Mouse (Mus musculus): Measurements from ENCODE around the gene Spen. TPM values are rescaled to one million over a fixed set of nuclear protein-coding genes. Genes with fewer than 3 reads are reported as not detected.

Spen gene
- 9.5 and 15.2 TPM in 2 replicates for polyA plus RNA-seq (2012; ENCODE audit: insufficient read depth, insufficient read length, missing spikeins)

GRCm38 (mm10) chr4:141538408-141539212 lies at the start of gene Spen:
Gene Spen, minus strand, starts transcription at chr4:141538597.
- H3K4me1 ChIP-seq (ENCODE audit: control insufficient read depth, insufficient read depth, insufficient read length, low read length) = no peaks in the 10 kb centered on the region
- peak within 1 kb of the TSS; percentile 83 for H3K27ac ChIP-seq (replicated peaks; ENCODE audit: low read depth, low read length)
- H3K4me3 ChIP-seq (ENCODE audit: insufficient read depth, low read depth, low read length) = peak within 1 kb of the TSS; percentile 95

DNA sequence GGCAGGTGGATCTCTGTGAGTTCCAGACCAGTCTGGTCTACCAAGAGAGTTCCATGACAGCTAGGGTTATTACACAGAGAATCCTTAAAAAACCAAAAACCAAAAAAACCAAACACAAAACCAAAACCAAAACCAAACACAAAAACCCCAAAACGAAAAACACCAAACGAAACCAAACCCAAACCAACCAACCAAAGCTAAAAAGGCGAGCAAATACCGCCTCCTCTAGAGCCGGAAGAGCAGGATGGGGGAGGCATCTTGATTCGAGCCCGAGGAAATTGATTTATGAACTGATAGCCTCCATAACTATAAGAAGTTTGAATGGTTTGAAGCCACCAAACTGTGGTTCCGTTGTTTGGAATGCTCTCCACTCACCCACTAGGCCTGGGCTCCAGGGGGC lies 45.5 kb upstream of the Spen start:
- Histone ChIP-seq H3K4me3 (ENCODE audit: insufficient read depth, low read depth, low read length) (no peak overlapping the region), H3K27ac (replicated peaks; ENCODE audit: low read depth, low read length) (no peak overlapping the region), H3K4me1 (ENCODE audit: control insufficient read depth, insufficient read depth, insufficient read length, low read length) (peaks cover 8% of the 10 kb centered on the region; the same call in 1 of the 2 replicates)

DNA sequence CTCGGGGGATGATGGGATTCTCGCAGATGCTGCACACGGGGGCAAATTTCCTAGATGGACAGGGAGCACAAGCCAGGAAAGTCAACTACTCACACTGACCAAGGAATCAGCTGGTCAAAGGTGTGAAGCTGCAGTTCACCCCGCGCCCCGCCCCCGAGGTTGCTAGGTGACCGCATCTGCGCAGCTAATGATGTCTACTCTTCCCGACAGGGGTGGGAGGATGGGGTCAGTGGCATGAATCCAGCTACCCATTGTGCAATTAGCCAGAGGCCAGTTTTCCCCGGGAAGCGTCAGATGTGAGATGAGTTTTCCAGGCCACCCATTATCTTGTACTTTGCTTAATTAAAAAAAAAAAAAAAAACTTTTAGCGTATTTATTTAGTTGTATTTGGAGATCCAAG lies 42.7 kb upstream of the Spen start:
- Histone ChIP-seq H3K27ac (replicated peaks; ENCODE audit: low read depth, low read length) (peak overlapping the region; percentile 39; the same call in 1 of the 2 replicates), H3K4me3 (ENCODE audit: insufficient read depth, low read depth, low read length) (no peak overlapping the region), H3K4me1 (ENCODE audit: control insufficient read depth, insufficient read depth, insufficient read length, low read length) (peaks cover 11% of the 10 kb centered on the region; the same call in 1 of the 2 replicates)

DNA sequence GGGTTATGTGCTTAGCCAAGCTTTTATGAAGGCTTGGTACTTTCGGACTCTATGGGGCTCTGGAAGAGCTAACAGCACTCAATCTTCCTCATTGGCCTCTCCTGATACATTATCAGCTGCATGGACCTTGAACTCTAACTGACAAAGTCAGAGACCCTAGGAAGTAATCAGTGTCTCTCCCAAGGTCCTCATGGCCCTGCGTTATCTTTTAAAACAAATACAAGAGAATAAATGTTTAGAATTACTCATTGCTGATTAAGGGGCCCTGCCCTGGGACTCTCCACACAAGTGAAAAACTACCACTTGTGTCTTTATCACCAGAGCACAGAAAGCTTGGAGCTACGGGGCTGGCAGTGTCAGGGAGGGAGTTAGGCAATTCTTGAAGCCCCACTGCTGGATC lies 40.4 kb upstream of the Spen start:
- Histone ChIP-seq H3K4me3 (ENCODE audit: insufficient read depth, low read depth, low read length) (no peak overlapping the region), H3K27ac (replicated peaks; ENCODE audit: low read depth, low read length) (peak overlapping the region; percentile 58), H3K4me1 (ENCODE audit: control insufficient read depth, insufficient read depth, insufficient read length, low read length) (peaks cover 11% of the 10 kb centered on the region)

DNA sequence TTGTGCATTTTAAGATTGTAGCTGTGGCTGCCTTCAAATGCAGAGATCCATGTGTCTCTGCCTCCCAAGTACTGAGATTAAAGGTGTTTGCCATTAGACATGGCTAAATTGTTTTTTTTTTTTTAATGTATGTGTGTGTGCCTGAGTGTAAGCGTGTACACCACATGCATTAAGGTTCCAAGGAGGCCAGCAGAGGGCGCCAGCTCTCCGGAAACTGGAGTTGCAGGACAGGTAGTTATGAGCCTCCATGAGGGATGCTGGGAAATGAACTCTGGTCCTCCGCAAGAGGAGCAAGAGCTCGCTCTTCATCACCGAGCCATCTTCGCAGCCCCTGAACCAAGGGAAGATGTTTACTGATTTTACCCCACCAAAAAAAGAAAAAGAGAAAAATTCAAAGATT lies 38.5 kb upstream of the Spen start:
- H3K27ac ChIP-seq (replicated peaks; ENCODE audit: low read depth, low read length) = no peak overlapping the region
- peaks cover 19% of the 10 kb centered on the region for H3K4me1 ChIP-seq (ENCODE audit: control insufficient read depth, insufficient read depth, insufficient read length, low read length)
- no peak overlapping the region for H3K4me3 ChIP-seq (ENCODE audit: insufficient read depth, low read depth, low read length)

DNA sequence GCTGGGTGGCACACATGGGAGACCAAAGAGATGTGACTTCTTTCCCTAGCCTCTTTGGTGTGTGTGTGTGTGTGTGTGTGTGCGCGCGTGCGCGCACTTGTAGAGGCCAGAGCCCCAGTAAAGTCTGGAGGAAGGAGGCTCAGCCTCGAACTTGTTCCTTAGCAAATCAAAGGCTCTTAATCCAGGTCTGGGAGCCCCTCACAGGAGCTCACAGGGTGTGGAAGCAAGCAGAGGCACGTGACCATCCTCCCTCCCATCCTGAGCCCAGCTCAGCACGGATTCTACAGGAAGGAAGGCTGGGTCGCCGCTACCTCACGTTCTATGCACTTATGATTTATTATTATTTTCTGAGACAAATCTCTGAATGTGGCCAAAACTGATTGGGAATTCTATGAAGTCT lies 38.0 kb upstream of the Spen start:
- Histone ChIP-seq H3K4me3 (ENCODE audit: insufficient read depth, low read depth, low read length) (no peak overlapping the region), H3K4me1 (ENCODE audit: control insufficient read depth, insufficient read depth, insufficient read length, low read length) (peaks cover 19% of the 10 kb centered on the region), H3K27ac (replicated peaks; ENCODE audit: low read depth, low read length) (no peak overlapping the region)

DNA sequence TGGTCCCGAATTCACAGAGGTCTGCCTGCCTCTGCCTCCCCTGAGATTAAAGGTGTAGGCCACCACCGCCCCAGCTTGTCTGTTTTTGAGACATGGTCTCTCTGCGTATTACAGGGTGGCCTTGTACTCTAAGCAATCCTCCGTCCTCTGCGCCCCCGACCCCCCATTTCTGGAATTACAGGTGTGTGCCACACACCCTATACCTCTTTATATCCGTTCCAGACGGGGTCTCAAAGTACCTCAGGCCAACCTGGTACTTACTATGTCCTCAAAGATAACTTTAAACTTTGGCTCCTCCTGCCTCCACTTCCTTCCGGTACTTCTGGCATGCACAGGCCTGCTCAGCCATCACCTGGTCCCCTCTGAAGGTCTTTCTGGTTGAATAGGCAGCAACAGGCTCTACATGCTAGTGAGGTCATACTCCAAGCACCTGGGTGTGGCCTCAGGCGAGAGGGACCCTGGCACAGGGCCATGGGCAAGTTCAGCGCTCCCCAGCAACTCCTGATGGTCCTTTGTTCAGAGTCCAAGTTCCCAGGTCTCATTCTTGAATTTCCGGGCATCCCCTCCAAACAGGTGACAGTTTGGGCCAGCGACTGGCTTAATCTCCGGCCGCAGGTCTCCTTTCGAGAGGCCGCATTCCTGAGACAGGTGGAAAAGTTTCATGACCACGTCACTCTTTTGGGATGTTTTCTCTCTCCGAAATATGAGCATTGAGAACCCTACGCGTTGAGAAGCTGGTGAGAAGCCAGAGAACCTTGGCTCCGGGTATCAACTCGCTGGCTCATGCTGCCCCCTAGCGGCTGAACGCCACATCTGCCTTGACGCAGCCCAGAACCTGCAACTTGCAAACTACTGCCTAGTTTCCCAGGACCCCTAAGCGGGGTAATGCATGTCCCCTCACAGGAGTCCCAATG lies 36.6 kb upstream of the Spen start:
- Histone ChIP-seq H3K4me1 (ENCODE audit: control insufficient read depth, insufficient read depth, insufficient read length, low read length) (peaks cover 24% of the 10 kb centered on the region), H3K4me3 (ENCODE audit: insufficient read depth, low read depth, low read length) (0 out of 2 replicates have a peak overlapping the region, but pooled peaks have one; percentile 1), H3K27ac (replicated peaks; ENCODE audit: low read depth, low read length) (peak overlapping the region; percentile 92)

GRCm38 (mm10) chr4:141573359-141573966 lies 35.1 kb upstream of the Spen start:
- peaks cover 25% of the 10 kb centered on the region for H3K4me1 ChIP-seq (ENCODE audit: control insufficient read depth, insufficient read depth, insufficient read length, low read length)
- no peak overlapping the region for H3K4me3 ChIP-seq (ENCODE audit: insufficient read depth, low read depth, low read length)
- peak overlapping the region; percentile 97 for H3K27ac ChIP-seq (replicated peaks; ENCODE audit: low read depth, low read length)

DNA sequence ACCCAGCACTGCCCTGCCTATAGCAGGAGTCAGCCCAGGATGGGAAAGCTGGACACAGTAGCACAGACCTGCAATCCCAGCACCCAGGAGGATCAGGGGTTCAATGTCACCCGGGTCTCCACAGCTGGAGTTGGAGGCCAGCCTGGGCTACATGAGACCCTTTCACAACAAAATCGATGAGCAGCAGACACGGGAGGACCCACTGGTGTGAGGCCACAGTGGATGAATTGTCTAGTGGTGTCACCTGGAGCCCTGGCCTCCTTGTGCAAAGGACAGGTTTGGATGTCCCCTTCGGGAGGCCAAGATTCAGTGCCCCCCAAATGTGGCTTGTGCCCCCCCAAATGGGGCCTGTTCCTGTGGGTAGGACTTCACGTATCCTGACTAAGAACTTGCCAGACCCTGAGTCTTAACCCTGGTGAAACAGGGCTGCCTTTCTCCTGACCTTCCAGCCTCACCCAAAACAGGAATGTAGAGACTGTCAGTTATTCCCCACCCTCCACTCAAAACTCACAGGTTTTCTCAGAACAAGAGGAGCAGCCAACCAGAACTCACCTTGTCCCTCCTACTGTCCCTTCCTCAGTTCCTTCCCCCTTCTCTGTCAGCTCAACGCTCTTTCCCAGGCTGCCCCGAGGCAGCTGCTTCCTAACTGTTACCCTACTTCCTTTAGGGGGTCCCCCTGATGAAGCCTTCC lies 34.4 kb upstream of the Spen start:
- peaks cover 25% of the 10 kb centered on the region for H3K4me1 ChIP-seq (ENCODE audit: control insufficient read depth, insufficient read depth, insufficient read length, low read length)
- no peak overlapping the region for H3K4me3 ChIP-seq (ENCODE audit: insufficient read depth, low read depth, low read length)
- H3K27ac ChIP-seq (replicated peaks; ENCODE audit: low read depth, low read length) = peak overlapping the region; percentile 97

DNA sequence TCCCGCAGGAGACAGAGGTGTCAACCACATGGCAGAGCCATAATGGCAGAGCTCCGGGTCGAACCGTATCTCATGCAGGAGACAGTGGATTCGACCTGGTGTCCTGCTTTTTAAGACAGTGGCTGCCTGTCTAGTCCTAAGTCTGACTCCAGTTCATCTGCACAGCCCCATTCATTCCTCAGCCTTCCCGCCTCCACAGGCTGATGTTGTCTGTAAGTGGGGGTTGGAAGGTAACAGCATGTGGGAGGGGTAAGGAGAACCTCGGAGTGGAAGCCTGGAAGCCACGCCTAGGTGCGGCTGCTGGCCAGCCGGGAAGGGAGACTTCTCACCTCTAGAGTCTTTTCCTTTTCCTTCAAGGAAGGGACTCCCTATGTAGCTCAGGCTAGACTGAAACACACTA lies 33.5 kb upstream of the Spen start:
- peaks cover 25% of the 10 kb centered on the region for H3K4me1 ChIP-seq (ENCODE audit: control insufficient read depth, insufficient read depth, insufficient read length, low read length)

GRCm38 (mm10) chr4:141571337-141571739 lies 32.9 kb upstream of the Spen start:
- Histone ChIP-seq H3K4me3 (ENCODE audit: insufficient read depth, low read depth, low read length) (no peak overlapping the region), H3K4me1 (ENCODE audit: control insufficient read depth, insufficient read depth, insufficient read length, low read length) (peaks cover 25% of the 10 kb centered on the region), H3K27ac (replicated peaks; ENCODE audit: low read depth, low read length) (peak overlapping the region; percentile 97)

More for the DNA sequence above, 33.5 kb upstream of the Spen start:
- Histone ChIP-seq H3K27ac (replicated peaks; ENCODE audit: low read depth, low read length) (peak overlapping the region; percentile 97), H3K4me3 (ENCODE audit: insufficient read depth, low read depth, low read length) (no peak overlapping the region)

- H3K27ac ChIP-seq (replicated peaks; ENCODE audit: low read depth, low read length) = peak overlapping the region; percentile 97
- H3K4me3 ChIP-seq (ENCODE audit: insufficient read depth, low read depth, low read length) = no peak overlapping the region
- H3K4me1 ChIP-seq (ENCODE audit: control insufficient read depth, insufficient read depth, insufficient read length, low read length) = peaks cover 27% of the 10 kb centered on the region
Measured at GRCm38 (mm10) chr4:141570821-141571220, 32.4 kb upstream of the Spen start.

GRCm38 (mm10) chr4:141570004-141570403 lies 31.6 kb upstream of the Spen start:
- Histone ChIP-seq H3K27ac (replicated peaks; ENCODE audit: low read depth, low read length) (peak overlapping the region; percentile 98), H3K4me3 (ENCODE audit: insufficient read depth, low read depth, low read length) (no peak overlapping the region), H3K4me1 (ENCODE audit: control insufficient read depth, insufficient read depth, insufficient read length, low read length) (peaks cover 28% of the 10 kb centered on the region)

DNA sequence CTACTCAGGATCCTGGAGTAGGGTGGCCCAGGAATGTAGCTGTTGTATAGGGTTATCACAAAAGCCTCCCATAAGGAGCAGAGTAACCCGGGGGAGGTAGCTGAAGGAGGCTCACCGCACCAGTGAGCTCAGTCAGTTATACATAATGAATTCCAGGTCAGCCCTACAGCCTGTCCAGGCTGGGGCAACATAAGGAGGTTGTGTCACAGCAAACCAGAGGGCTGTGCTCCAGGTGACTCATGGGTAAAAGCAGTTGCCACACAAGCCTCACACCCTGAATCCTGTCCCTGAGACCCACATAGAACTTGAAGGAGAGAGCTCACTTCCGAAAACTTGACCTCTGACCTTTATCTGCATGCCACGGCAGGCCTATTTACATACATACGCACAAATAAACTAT lies 30.6 kb upstream of the Spen start:
- H3K27ac ChIP-seq (replicated peaks; ENCODE audit: low read depth, low read length) = peak overlapping the region; percentile 98
- peaks cover 28% of the 10 kb centered on the region for H3K4me1 ChIP-seq (ENCODE audit: control insufficient read depth, insufficient read depth, insufficient read length, low read length)
- no peak overlapping the region for H3K4me3 ChIP-seq (ENCODE audit: insufficient read depth, low read depth, low read length)
